Mouse (Mus musculus) liver, postnatal 0 days (tissue): Measurements from ENCODE around the gene Tbx5.

Experiments
- CTCF ChIP-seq: sonication (generic); IDR thresholded peaks from 2 replicates; pipeline ENCODE4 v1.5.1; 2016; ENCODE audit warnings: antibody characterized with exemption, low read depth
- EP300 ChIP-seq: IDR thresholded peaks from 2 replicates; pipeline ENCODE4 v1.6.1; 2016; ENCODE audit warnings: antibody characterized with exemption, low read depth, mild to moderate bottlenecking

- TF ChIP-seq CTCF: no peak
- TF ChIP-seq EP300: no peak
Measured at GRCm38 (mm10) chr5:119844994-119845393, 12.5 kb downstream of the Tbx5 start.
